Mouse (Mus musculus) C2C12 (cell line): ENCODE results near the gene Cacna2d3.

Source experiments
- CEBPB ChIP-seq: IDR thresholded peaks from one replicate; pipeline ENCODE4 v1.6.1; 2011; ENCODE audit warnings: low read depth, mild to moderate bottlenecking, control low read depth, moderate library complexity
- CTCF ChIP-seq: IDR thresholded peaks from one replicate; pipeline ENCODE4 v1.5.1; 2011; ENCODE audit not compliant: control insufficient read depth, insufficient read depth, insufficient read length
- FOSL1 ChIP-seq: IDR thresholded peaks from one replicate; pipeline ENCODE4 v1.8.0; 2011; ENCODE audit warnings: mild to moderate bottlenecking, low read length; ENCODE audit not compliant: poor library complexity, insufficient read depth, severe bottlenecking
- MYOD1 ChIP-seq: IDR thresholded peaks from one replicate; pipeline ENCODE4 v1.6.1; 2011; ENCODE audit warnings: low read depth; ENCODE audit not compliant: control insufficient read depth, insufficient read length
- MYOG ChIP-seq: IDR thresholded peaks from one replicate; pipeline ENCODE4 v1.6.1; 2011; ENCODE audit not compliant: control insufficient read depth, insufficient read length; ENCODE audit errors: extremely low read depth
- USF1 ChIP-seq: IDR thresholded peaks from one replicate; pipeline ENCODE4 v1.6.1; 2011; ENCODE audit warnings: low read depth, mild to moderate bottlenecking, control low read depth, moderate library complexity

DNA sequence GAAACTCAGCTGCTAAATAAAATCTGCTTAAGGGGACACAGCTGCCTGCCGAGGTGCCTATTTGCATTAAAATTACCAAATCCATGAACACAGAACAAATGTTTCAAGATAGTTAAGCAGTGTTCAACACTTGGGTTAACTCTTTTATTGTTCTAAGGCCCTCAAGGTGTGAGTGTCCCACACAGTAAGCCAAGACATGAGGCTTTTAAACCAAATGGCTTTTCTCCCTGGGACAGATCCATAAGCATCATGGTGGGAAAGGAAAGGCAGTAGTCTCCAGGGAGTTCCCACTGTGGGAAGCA lies 516.7 kb downstream of the Cacna2d3 start:
- TF ChIP-seq CTCF (no peak), USF1 (no peak), MYOG (no peak), CEBPB (no peak), MYOD1 (no peak), FOSL1 (no peak)
